Mouse (Mus musculus) frontal cortex, postnatal 36 days (tissue): Measurements from ENCODE around the gene Ces1g.

Source experiments
- DNase-seq, 2 experiments: peaks; one replicate each; pipeline ENCODE4 v3.0.0; 2022; ENCODE audit warnings: low spot score in 2 of 2

Gene Ces1g

DNA sequence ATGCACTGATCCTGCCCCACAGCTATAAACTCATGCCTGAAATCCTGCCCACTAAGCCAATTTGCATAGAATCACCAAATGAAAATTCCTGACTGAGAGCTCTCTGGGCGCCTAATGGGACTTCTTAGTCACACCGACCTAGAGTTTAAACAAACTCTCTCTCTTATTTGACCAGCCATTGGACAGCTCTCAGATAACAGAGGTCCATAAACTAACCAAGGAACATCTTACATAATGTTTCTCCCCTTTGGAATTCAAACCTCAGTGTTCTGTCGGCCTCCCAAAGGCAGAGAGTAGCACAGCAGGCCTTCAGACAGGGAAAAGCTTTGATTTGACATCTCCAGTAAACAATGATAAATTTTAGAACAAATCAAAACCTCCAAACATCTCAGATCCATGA, at the start of gene Ces1g:
Gene Ces1g (minus strand): TSS at position 102 of the 400 bp plus-strand sequence.
- DNase-seq: no peak

- no peak for DNase-seq
Measured at GRCm38 (mm10) chr8:93379625-93380024, 42.5 kb upstream of the Ces1g start, which contains the start of gene Ces1h. Gene Ces1h, minus strand, starts transcription at chr8:93379725.

GRCm38 (mm10) chr8:93369481-93369880, 32.4 kb upstream of the Ces1g start:
- DNase-seq: no peak

DNA sequence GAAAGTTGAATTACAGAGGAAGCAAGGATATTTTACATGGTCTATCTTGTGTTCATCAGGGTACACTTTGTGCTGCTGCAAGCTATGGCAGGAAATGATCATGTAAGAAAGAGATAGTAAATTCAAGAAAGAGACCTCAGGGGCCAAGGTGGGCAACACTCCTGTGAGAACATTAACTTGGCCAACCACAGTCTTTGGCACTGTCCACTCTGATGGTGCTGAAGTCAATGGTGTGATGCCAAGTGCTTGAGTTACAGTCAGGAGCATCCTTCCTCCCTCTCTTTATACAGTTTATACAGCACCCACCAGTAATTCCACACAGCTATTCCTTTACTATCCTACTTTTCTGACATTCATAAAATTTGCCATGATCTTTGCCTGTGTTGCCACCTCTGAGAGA, 23.0 kb upstream of the Ces1g start:
- no peak for DNase-seq

GRCm38 (mm10) chr8:93339531-93339930, 2.4 kb upstream of the Ces1g start:
- DNase-seq: no peak

- no peak for DNase-seq
Measured at GRCm38 (mm10) chr8:93332703-93333102, 4.4 kb downstream of the Ces1g start.

- DNase-seq: no peak
Measured at GRCm38 (mm10) chr8:93331151-93331550, 6.0 kb downstream of the Ces1g start.

DNA sequence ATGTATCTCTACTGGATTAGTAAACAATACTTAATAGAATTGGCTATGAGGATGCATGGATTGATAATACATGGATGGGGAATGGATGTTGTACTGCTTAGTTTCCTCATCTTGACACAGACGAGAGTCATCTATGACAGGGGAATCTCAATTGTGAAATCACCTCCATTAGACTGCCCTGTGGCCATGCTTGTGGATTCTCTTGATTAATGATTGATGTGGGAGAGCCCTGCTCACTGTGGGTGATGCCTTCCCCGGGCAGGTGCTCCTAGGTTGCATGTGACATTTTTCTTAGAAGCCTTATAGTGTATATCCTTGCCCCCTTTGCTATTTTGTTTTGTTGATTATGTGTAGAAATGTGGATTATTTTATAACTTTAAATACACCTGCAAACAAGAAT, 12.0 kb downstream of the Ces1g start:
- no peak for DNase-seq

DNA sequence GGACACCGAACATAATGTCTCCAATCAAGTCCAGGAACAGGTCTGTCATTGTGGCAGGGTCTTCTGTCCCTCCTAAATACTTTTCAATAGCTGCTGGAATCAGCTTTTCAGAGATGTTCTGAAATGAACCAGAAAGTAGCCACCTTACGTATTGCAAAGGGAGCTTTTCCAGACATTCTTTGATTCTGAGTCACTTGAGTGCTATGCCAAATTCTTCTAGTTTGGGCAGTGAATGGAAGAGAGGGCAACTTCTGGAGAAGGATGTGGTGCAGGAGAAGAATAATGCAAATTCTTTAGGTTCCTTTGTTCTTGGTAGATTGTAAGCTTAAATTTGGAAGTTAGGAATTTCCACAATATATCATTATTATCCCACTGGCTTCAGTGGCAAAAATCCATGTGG, 20.1 kb downstream of the Ces1g start:
- no peak for DNase-seq

- DNase-seq: no peak
Measured at GRCm38 (mm10) chr8:93315557-93315956, 21.6 kb downstream of the Ces1g start.

- DNase-seq: no peak
Measured at GRCm38 (mm10) chr8:93283896-93284295, 53.2 kb downstream of the Ces1g start.

- peak in 1 of 2 experiments; percentile 8 for DNase-seq
Measured at GRCm38 (mm10) chr8:93282349-93282748, 54.8 kb downstream of the Ces1g start.

DNA sequence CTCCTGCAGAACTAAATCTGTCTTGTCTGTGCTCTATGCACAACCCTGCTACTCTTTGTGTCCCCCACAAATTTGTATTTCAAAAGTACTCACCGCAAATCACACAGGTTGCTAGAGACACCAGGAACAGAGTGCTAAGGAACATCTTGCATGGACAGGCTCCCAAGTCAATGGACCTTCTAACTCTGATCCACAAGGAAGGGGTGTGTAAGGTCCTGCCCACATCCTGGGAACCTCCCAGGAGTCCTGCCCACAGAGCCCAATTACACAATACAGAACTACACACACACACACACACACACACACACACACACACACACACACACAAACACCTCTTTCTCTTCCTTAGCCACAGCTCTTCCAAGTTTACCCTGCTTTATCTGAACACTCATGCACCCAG, 57.6 kb downstream of the Ces1g start, which contains the start of gene Ces1f:
Gene Ces1f (minus strand): TSS at position 192 of the 400 bp plus-strand sequence.
- DNase-seq: no peak

DNA sequence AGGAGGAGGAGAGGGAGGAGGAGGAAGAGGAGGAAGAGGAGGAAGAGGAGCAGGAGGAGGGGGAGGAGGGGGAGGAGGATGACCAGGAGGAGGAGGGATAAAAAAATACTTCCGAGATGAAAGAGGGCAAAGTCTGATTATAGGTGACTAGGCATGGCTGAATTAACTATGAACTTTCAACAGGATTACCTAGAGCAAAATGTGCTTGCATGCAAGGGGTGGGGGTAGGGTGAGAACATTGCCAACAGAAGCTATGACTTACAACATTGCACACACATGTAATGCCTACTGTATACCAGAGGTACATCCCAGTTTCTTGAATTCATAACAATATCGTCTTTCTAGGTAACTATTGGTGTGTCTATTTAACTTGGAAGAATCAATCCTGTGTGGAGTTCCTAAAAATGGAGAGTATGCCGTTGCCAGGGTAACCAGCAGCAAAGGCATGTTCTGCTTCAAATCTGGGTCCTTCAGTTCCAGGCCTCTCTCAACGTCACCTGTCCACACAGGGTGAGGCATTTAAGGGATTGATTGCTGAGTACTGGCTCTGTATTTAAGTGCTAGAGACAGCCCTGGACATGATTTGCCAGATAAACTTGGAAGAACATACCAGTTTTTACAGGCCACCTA, 58.8 kb downstream of the Ces1g start:
- DNase-seq: peak in 1 of 2 experiments; percentile 39

DNA sequence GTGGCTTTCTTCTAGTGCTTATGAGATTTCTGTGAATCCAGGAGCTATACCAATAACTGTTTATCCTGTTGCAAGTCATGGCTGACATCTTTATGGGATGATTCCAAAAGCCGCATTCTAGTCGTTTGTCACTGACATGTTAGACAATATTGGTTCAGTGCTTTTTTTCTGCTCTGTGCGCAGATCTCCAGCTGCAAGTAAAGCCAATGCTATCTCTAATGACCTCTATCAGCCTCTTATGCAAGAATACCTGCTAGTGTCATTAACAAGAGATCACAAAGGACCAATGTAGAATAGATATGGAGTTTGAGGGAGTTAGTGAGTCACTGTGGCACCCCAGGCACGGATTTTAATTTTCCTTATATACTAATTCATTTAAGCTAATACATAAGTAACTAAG, 62.5 kb downstream of the Ces1g start:
- DNase-seq: no peak

DNA sequence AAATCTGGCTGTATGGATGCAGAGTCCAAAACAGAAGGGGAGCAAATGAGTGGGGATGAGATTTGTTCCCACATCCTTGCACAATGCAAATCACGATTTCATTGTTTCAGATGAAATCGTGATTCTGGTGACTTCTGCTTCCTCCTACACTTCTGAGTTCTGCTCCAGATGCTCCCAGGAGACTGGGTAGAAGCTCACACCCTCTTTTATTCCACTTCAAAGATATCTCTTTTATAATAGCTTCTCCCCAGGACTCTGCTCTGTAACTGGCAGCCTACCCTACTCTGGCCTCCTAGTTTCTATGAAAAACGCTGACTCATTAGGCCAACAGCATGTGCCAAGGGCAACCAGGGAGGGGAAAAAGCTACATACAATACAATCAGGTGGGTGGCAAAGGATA, 63.8 kb downstream of the Ces1g start:
- peak; percentile 32 to 51 for DNase-seq

- DNase-seq: peak in 1 of 2 experiments; percentile 8
Measured at GRCm38 (mm10) chr8:93272686-93273085, 64.4 kb downstream of the Ces1g start.

- DNase-seq: no peak
Measured at GRCm38 (mm10) chr8:93261436-93261835, 75.7 kb downstream of the Ces1g start.

DNA sequence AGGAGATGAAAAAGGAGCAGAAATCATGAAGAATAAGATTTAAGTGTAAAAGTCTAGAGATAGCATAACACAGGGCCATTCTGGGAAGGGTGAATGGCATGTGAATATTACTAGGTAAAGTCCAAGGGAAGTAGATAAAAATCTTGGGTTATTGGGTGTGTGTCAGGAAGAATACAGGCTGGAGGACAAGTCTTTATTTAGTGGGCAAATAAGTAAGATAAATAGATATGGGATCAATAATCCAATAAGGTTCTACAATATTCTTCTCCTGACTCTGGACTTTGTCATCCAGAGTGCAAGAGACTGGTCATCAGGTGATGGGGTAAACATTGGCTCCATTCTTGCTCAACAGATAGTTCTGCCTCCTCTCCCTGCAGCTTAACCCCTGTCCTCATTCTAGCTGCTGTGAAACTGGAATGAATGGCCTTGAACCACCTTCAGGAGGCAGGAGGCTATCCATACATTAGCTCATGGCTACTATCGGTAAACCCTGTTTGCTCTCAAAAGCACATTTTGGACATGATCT, 84.6 kb downstream of the Ces1g start:
- no peak for DNase-seq
